Mouse (Mus musculus) skeletal muscle tissue, postnatal 0 days (tissue): ENCODE data around the gene Eif1ax. TPM values are rescaled to one million over a fixed set of nuclear protein-coding genes. Genes with fewer than 3 reads are reported as not detected.

ENCODE experiments used
- polyA plus RNA-seq: library from polyadenylated mRNA; unstranded; fragments of >200 nt; fragmentation: Nextera tagmentation; extraction: Ambion mirVana; gene quantifications from 2 replicates; pipeline ENCODE4 v1.2.1, GENCODE M21; 2015

Gene Eif1ax
- polyA plus RNA-seq, result 90.2 and 90.8 TPM in 2 replicates

DNA sequence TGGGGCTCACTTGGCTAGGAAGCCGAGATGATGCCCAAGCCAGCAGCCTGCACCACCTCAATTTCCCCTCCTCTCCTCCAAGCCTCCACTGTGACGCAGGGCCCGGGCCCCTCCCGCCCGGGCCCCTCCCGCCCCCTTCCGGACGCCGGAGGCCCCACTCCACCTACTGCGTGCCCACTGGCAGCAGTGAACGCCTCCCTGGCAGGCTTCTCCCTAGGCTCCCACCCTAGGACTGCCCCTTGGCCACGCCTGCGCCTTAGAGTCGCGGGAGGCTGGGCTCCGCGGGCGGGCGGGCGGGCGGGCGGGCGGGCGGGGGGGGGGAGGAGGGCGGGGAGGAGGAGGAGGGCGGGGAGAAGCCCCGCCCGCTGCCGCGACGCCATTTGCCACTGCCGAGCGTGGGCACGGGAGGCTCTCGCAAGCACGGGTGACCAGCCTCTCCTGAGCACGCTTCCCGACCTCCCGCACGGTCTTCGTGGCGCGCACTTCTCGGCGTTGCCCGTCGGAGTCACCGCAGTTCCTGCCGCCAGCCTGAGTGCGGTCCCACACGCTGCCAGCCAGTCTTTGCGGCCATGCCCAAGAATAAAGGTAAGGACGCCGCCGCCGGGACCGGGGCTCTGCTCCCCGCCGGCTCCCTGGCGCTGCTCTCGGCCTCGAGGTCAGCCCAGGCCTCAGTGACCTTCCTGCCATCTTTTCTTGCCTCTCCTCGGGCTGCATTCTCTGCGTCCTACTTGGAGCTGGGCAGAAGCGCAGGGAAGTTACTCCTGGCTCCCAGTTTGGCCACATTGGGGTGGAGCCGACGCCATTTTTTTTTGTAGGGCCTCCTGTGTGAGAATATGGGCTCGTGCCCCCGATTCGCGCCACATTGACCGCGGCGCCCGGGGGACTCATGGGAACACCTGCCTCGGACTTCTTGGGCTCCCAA lies at the start of gene Eif1ax:
Gene Eif1ax, plus strand, starts transcription at position 348 of the 922 bp plus-strand sequence.

DNA sequence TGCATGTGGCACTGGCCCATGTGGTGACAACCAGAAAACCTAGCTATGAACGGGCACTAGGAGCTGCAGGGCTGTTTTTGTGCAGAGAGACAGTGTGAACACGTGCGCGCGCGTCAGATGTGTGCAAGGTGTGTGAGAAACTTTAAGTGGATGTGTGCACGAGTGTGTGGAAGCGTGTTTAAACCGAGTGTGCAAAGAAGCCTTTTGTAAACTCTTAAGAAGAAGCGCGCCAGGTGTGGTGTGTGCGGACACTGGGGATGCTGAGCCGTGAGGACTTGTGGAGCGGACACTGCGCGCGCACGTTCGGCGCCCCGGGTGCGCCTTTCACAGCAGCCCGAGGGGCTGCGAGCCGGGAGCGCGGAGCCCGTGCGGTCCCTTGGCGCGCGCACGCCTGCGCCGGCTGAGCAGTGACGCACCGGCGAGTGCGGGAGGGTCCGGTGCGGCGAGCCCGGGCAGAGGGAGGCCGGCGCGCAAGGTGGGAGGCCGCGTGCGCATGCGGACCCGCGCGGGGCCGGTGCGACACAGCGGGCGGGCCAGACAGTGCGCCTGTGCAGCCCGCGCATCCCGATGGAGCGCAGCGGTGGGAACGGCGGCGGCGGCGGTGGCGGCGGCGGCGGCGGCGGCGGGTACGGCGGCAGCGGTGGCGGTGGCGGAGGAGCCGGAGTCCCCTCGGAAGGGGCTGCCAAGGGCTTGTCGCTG lies 42.3 kb downstream of the Eif1ax start, which contains the start of gene Map7d2:
Gene Map7d2, plus strand, starts transcription at position 443 of the 699 bp plus-strand sequence.

Other genes starting within 250 kb of the Eif1ax start
- 7.8 and 10.0 TPM in 2 replicates for gene Rps6ka3, start 161.9 kb upstream of the Eif1ax start, polyA plus RNA-seq
- gene Map7d2, start 42.4 kb downstream of the Eif1ax start, polyA plus RNA-seq, result 0.14 and 0.61 TPM in 2 replicates
- gene Bclaf3, start 154.5 kb downstream of the Eif1ax start, polyA plus RNA-seq, result 4.6 and 4.7 TPM in 2 replicates